Mouse (Mus musculus) cerebellum, adult 18-20 months (tissue): Measurements from ENCODE around the gene Ppp1r1b.

ENCODE experiments used
- DNase-seq, 2 experiments: peaks; one replicate each; pipeline ENCODE4 v3.0.0; 2021

Ppp1r1b gene

DNA sequence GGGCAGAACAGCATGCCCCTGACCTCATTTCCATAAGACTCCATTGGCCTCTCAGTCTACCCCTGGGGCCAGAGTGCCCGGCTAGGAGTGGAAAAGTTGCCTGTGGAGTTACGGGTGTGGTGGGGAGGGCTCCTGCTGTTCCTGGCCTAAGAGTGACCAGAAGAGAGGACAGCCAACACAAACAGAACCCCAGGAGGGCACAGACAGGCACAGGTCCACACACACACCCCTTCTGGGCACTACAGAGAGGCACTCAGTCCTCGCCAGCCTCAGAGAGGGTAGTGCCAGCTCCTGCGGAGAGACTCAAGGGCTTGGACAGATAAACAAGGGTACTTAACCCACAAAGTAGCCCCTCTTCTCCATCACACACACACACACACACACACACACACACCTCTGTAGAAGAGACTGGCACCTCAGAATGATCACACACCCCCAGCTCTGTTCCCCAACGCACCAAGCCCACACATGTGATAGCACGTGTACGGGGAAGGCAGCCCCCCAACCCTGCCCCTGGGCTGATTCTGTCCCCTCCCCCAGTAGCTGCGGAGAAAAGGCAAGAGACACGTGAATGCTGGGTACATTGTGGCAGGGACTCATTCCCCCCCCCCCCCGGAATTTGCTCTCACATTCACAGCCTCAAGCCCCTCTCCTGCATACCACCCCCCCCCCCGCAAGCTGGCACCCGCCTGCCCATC is 670 bp upstream of the Ppp1r1b start:
- peak in 1 of 2 experiments; percentile 48 for DNase-seq

DNA sequence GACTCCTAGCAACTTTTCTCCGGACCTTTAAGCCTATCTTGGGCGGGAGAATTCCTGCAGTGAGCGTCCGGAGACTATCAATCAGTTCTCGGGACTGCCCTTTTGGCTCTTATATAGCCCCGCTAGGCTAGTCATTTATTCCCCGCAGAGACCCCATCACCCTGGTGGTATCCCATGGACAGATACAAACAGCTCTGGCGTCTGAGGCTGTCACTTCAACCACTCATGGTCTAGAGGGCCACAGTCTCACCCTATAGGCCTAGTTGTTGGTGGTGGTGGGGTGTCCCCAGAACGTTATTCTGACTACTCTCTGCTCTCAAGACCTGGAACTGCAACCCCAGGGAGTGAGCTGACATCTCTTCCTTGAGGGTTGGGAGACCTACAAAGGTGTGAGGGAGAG is 1.1 kb downstream of the Ppp1r1b start:
- peak in 1 of 2 experiments; percentile 19 for DNase-seq

DNA sequence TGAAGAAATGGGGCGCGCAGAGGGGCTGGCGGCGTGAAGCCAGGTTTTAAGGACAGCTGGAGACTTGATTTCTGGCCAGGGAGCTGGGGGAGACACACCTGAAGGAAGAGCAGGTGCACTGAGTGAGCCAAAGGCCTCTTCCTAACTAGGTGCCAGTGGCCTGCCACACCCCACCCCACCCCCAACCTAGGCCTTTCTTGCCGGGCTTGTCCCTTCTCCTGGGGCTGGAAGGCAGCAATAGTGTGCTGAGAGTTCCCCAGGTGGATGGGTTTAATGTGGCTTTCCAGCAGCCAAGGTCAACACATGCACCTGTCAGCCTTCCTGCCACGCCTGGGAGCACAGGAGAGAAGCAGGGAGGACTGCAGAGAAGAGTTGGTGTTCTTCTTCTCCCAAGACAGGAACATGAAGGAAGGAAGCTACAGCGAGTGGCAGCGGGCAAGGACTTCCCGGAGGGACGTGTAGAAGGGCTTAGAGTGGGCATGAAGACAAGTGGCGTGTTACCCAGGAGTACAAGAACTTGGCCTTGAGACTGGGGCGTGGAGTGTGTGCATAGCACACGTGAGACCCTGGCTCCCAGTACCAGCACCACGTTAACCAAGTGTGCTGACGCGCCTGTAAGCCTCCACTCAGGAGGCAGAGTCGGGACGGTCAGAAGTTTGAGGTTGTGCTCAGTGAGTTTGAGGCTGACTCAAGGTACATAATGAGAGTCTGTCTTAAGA is 4.2 kb downstream of the Ppp1r1b start:
- no peak for DNase-seq

DNA sequence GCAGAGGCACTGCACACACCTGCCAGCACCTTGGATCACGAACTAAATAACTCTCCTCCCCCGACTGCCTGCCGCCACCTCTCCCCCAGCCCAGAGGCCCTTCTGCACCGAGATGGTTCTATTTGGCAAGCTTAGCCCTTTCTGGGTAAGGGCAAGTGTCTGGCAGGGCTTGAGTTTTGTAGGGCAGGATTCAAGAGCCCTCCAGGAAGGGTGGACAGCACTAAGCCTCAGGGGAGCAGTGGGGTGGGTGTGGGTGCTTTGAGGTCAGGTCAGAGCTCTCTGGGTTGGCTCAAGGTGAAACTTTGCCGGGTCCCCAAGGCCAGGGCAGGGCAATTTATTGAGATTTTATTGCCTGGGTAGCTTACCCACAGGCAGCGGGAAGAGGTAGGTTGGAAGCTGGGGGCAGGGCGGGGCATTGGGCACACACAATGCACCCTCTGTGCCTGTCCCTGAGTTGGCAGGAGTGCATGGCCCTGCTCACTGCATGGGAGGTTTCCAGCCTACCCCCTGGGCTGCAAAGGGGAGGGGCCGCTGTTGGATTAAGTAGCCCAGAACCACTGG is 5.5 kb downstream of the Ppp1r1b start:
- DNase-seq: peak in 1 of 2 experiments; percentile 40

DNA sequence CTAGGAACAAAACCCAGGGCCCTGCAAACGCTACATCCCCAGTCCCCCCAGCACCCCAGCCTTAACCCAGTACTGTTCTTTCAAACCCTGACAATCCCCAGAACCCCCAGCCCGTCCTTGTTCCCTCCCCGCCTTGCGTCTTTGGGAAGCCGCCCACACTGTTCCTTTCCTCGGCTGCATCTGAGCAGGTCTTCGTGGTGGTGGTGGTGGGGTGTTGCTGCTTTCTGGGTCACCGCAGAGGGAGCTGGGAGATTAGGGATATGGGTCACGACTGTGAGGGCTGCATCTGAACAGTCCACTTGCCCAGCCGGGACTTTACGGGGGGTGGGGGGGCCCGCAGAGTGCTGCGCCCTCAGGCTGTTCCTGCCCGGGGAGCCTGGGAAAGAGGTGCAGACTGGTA is 6.2 kb downstream of the Ppp1r1b start:
- no peak for DNase-seq

DNA sequence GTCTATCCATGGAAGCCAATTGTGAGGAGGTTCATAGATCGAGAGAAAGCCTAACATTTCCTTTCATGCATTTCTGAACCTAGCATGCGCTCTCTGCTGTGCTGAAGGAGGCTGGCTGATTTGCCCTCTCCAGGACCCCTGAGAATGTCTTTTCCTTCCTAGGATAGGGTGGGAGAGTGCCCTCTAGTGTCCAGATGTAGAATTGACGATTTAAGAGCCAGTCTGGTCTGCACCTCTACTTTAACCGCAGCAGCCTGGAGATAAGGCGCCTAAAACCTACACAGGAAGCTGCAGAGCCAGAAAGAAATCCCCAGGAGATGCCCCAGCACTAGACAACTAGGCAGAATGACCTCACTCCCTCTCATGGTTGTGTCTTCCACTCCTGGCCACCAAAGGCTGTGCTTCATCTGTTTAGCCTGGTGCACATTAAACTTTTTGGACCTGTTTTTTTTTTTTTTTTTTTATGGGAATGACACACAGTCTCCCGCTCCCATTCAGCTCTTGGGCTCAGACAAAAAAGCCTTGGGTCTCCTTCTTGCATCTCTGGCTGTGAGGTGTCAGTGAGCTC is 7.6 kb downstream of the Ppp1r1b start:
- DNase-seq: peak; percentile 62

DNA sequence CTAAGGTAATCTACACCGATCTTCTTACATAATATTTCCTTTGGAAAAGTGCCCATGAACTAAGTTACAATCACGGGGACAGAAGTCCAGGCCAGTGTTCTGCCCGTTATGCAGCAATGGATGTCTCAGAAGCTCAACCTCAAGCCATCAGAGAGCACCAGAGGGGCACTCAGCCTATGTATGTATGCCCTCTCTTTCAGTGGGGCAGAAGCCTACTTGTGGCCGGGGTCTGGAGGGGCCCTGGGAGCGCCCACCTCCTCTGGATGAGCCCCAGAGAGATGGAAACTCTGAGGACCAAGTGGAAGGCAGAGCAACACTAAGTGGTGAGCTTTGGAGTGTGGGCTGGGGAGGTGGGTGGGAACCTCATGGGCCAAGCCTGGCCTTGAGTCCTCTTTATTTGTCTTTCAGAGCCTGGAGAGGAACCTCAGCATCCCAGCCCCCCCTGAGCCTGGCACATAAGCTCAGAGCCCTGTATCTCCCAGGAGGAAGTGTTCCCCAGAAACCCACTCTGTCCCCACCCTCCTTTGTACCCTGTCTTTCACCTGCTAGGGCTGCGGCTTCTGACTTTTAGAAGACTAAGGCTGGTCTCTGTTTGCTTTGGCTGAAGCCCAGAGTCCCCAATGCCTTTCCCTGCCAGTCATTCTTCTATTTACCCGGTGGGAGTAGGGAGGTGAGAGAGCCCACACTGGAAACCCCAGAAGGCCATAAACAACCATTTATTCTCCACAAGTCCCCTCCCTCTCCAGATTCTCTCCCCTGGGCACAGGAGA is 8.6 kb downstream of the Ppp1r1b start:
- DNase-seq: no peak

DNA sequence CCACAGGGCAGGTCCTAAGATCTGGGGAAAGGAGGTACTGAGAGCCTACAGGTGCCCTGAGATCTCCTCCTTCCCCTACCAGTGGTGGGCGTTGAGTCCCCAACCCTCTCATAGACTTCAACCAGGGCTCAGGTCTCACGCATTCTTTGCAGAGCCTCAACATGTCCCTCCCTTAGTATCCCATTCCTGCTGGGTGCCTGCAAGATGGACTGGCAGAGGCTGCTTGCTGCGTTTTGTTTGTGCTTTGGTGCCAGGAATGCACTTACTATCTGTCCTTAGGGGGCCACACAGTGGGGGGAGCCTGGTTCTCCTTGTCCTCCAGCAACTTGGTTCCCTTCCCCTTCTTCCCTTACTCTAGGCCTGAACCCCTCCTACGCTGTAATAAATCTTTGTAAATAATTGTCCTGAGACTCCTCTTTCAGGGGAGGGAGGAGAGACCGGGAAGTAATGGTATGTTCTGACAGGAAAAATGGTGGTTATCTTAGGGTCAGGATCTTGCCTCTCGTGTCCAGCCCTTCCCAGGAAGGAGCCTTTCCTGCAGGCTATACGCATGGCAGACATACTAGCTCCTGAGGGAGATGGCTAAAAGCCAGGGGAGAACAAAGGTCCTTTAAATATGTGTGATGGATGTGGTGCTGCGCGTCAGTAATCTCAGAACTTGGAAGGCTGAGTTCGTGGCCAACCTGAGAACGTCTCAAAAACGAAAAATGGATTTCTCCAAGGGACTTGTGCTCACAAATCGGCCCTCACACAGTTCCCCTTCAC is 9.4 kb downstream of the Ppp1r1b start:
- DNase-seq: no peak

DNA sequence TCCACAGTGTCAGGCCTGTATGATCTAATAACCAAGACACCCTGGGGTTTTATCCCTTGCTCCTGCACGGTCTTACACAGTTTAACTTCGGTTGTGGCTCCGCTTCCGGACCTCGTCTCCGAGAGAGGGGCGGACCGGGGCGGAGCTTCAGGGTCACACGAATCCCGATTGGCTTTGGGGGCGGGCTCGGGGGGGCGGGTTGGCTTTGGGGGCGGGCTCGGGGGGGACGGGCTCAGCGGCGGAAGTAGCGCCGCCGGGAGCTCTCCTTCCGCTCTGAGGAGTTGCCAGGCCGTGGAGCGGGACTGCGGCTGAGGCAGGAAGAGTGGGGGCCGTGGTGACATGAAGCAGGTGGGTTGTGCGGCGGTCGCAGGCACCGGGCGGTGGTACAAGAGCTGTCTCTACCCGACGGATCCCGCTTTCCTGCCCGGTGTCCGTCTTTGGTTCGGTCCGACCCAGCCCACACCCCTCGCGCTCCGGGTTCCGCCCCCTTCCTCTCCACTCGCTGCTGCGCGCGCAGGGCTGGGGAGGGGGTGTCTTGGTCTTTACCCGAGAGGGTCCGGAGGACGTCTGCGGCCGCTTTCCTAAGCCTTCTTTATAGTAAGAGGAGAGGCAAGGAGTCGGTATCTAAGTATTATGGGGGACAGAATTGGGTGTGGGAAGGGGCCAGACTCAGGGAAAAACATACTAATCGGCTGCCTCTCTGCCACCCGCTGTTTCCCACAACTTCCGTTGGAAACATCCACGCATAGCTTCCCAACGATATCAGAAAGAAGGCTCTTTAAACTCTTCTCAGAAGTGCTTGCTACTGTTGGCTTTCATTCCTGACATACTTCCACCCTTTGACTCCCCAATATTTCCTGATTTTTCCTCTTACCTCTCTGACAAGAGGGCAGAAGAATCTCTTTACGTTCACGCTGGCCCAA is 10.2 kb downstream of the Ppp1r1b start, which contains the start of gene Stard3:
TSS of gene Stard3 (plus strand) at position 208 of the 923 bp plus-strand sequence.
- DNase-seq: peak; percentile 87 to 92

DNA sequence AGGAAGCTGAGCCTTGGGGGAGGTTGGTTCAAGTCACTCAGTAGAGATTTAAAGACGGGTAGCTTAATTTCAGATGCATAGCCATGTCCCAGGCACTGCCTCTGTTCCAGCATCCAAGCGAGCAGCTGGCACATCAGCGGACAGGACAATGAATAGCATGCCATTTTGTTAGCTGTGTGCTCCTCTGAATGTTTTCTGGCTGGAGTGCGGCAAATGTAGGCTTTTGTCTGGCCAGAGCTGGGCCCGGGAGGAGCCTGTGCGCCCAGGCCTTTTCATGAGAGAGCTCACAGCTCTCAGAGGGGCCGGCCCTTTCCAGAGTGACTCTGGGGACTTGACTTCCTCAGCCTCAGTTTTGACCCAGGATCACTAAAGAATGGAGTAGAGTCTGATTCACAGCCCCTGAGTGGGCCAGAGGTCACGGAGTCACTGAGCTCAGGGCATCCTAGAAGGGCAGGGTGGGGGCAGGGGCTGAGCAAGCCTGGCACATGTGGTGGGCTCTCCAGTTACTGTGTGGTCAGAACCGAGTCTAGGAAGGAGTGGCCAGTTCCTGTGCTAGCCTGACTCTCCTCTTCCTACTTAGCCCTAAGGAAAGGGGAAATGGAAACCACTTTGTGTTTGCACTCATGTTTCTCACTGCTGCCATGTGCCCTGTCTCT is 12.8 kb downstream of the Ppp1r1b start:
- no peak for DNase-seq

DNA sequence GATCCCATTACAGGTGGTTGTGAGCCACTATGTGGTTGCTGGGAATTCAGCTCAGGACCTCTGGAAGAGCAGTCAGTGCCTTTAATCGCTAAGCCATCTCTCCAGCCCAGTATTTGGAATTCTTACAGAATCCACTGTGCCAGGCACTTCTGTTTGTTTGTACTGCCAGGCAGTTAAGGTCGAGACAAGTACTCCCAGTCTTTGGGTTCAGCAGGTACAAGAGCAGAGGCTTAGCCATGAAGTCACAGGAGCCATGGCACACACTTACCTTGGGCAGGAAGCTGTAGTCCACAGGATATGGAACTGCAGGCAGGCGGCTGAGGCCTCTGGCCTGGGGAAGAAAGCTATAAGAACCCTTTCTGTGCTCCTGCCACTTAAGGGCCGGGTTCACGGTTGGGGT is 15.6 kb downstream of the Ppp1r1b start:
- DNase-seq: no peak

DNA sequence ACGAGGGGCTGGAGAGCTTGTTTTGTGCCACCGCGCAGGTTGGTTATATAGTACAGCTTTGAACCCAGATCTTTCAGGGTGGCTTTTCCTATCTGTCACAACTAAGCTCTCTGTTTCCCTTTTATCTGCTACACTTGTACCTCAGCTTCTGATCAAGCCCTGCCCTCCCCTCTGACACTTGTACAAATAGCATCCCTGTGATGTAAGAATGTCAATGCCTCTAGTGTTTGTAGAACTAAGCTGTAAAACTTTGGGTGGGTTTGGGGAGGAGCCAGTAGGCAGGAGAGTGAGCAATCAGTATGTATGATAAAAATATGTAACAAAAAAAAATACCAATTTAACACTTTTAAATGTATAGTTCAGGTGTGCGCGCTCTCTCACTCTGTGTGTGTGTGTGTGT is 16.2 kb downstream of the Ppp1r1b start:
- no peak for DNase-seq

DNA sequence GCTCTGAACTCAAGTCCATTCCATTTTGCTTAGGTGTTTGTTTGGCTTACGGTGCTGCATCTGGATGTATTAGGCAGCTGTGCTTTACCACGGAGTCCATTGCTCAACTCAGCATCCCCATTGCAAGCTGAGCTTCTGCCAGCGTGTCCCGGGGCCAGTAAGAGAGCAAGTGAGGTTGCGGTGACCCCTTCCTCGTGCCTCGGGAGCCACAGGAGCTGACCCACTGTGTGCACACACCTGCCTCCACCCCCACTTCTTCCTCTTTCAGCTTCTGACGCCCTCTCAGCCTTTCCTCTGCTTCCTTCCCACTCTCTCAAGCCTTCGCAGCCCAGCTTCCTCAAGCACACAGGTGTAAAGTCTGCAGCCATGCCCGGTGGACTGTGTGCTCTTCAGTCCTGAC is 18.1 kb downstream of the Ppp1r1b start:
- no peak for DNase-seq

DNA sequence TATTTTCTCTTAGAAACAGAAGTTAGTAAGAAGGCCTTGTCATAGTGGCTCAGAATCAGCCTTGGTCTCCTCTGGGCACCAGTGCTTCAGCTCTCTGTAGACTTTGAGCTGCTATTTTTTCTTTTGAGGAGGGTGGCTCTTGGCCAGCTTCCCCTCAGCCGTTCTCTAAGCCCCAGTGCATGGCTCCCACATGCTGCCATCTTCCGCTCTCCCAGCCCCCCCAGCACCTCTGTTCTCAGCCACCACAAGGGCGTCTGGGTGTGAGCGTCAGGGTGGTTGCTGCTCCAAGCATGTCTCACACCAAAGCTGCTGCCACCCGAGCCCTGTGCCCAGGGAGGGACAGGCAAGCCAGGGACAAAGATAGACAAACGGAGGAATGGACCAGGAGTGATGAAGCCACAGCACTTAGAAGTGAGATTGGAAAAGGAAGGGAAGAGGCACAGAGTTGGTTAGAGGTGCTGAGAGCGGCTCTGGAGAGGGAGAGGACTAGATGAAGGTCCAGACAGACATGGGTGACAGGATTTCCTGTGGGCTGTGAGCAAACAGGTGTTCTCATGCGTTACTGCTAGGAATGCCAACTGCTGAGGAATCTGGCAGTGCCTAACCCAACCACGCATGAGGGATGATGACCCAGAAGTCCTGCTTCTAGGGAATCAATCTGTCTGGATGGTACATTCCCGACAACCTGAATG is 19.1 kb downstream of the Ppp1r1b start:
- DNase-seq: no peak

DNA sequence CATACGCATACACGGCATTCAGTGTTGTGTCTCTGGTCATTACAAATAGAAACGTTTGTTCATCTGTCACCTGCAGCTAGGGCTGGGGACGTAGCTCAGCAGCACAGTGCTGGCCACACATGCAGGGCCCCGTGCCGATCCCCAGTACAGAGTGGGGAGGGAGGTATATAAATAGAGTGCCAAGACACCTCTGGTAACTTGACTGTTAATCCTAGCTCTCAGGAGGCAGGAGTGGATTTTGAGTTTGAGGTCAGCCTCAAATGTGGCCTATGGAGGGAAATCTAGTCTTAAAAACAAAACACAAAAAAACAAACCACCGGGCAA is 19.6 kb downstream of the Ppp1r1b start:
- DNase-seq: no peak

DNA sequence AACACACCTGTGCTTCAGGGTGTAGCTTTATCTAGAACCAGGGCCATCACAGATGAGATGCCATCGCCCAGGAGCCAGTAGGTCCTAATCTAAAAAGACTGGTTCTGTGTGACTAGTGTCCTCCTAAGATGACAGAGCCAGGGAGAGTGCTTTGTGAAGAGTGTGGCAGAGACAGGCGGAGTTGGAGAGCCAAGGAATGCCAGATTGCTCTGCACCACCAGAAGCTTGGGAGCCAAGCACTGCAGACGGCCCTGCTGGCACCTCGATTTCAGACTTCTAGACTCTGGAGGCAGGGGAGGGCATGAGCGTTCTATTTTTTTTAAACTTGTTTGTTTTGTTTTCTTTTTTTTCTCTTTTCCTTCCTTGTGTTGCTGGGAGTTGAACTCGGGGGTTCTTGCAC is 21.1 kb downstream of the Ppp1r1b start:
- peak; percentile 58 to 74 for DNase-seq

DNA sequence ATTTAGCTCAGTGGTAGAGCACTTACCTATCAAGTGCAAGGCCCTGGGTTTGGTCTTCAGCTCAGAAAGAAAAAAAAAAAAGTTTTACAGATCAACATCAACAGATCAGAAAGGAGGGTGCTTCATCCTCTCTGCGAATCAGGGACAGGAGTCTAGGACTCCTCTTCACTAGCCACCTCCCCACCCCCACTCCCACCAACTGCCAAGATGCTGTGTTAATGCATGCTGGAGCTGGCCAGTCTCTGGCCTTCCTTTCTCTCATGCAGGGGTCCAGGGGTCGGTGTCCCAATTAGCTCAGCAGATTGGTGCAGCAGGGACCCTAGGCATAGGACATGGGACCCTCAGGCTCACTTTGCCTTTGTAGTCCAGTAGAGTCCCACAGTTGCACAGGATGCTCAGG is 22.4 kb downstream of the Ppp1r1b start:
- no peak for DNase-seq

DNA sequence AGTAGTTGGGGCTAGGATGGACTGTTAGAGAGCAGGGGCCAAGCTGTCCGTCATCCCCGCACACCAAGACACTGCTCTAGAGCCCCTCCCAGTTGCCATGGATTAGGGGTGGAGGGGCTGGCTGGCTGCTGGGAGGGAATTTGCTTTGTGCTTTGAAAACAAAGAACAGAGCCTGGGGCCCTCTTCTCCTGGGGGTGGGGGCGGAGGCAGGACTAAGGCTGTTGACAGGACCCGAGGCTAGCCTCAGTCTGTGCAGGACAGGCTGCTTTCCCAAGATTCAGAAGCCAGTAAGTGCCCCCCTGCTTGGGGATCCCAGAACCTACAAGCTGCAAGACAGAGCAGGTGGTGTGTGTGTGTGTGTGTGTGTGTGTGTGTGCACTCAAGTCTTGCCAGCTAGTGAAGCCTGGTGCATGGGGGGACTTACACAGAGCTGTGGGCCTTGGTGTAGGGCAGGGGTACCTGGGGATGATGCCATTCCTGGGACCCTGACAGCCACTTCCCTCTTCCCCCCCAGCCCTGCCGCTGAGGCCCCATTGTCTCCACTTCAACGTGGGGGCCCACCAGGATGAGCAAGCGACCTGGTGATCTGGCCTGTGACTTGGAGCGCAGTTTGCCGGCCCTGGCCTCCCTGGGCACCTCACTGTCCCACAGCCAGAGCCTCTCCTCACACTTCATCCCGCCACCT is 23.5 kb downstream of the Ppp1r1b start:
- DNase-seq: no peak

DNA sequence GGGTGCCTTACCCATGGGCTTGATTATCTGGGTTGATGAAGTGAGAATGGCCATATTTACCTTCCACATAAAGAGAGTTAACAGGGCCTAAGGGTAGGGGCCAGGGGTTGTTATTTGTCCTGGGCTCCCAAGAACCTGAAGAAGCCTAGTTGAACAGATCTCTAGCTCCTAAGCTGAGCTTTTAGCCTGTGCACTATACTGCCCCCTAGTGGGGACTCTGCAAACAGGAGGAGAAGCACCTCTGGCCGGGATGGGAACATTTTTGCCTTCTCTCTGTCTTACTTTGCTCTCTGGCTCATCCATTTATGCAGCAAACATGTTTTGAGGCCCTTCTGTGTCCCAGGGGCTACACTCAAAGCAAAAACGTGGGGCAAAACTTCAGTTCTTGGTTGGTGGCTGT is 24.2 kb downstream of the Ppp1r1b start:
- peak; percentile 72 to 78 for DNase-seq

DNA sequence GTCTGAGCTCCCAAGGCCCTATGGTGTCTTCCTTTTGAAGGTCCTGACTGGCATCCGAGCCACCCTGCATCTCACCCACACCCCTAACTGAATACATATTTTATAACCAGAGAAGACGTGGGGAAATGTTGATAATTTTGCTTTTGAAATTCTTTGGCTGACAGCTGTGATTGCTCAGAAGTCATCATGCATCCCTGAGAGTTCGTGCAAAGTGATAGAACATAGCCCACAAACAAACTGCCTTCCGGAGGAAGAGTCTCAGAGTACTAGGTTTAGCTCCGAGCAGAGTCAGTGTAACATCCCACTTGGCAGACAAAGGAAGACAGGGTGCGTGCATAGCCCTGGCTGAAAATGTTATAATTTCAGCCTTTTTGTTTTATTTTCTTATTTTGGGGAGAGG is 25.0 kb downstream of the Ppp1r1b start:
- DNase-seq: no peak
